Mouse (Mus musculus) myocyte (in vitro differentiated cells): Measurements from ENCODE around the gene Cdkn1b. TPM values are rescaled to one million over a fixed set of nuclear protein-coding genes. Genes with fewer than 3 reads are reported as not detected.

Experiments
- H3K27me3 ChIP-seq: one replicate; pipeline ENCODE4 v1.6.1; 2011; ENCODE audit not compliant: control insufficient read depth, insufficient read depth, insufficient read length
- H3K36me3 ChIP-seq: one replicate; pipeline ENCODE4 v1.6.1; 2011; ENCODE audit not compliant: control insufficient read depth, insufficient read depth
- H3K4me2 ChIP-seq: one replicate; pipeline ENCODE4 v1.6.1; 2011; ENCODE audit warnings: low read depth, control low read depth
- H3K4me3 ChIP-seq: one replicate; pipeline ENCODE4 v1.5.1; 2011; ENCODE audit warnings: mild to moderate bottlenecking, control low read depth, moderate library complexity
- H3K79me2 ChIP-seq: one replicate; pipeline ENCODE4 v1.6.1; 2011; ENCODE audit not compliant: control insufficient read depth, insufficient read depth
- H3ac ChIP-seq: one replicate; pipeline ENCODE4 v1.6.1; 2011; ENCODE audit not compliant: control insufficient read depth, insufficient read length
- CEBPB ChIP-seq: IDR thresholded peaks from 2 replicates; pipeline ENCODE4 v1.6.1; 2011; ENCODE audit warnings: mild to moderate bottlenecking, moderate library complexity; ENCODE audit not compliant: poor library complexity, insufficient read depth, severe bottlenecking
- E2F4 ChIP-seq: IDR thresholded peaks from one replicate; pipeline ENCODE4 v1.6.1; 2011; ENCODE audit warnings: mild to moderate bottlenecking, control low read depth, moderate library complexity; ENCODE audit not compliant: insufficient read depth
- MAX ChIP-seq: IDR thresholded peaks from one replicate; pipeline ENCODE4 v1.6.1; 2011; ENCODE audit warnings: low read depth, mild to moderate bottlenecking, control low read depth
- MYOD1 ChIP-seq, 3 experiments: IDR thresholded peaks; one replicate each; pipeline ENCODE4 v1.6.1; 2011; ENCODE audit warnings: control low read depth in 2 of 3, low read depth in 2 of 3, mild to moderate bottlenecking in 2 of 3, moderate library complexity in 1 of 3; ENCODE audit not compliant: insufficient read length in 2 of 3, control insufficient read depth in 1 of 3
- MYOG ChIP-seq, 3 experiments: IDR thresholded peaks; one replicate each; pipeline ENCODE4 v1.6.1; 2011; ENCODE audit warnings: control low read depth in 2 of 3, low read depth in 2 of 3, mild to moderate bottlenecking in 2 of 3; ENCODE audit not compliant: insufficient read length in 2 of 3, control insufficient read depth in 1 of 3, insufficient read depth in 1 of 3
- POLR2A ChIP-seq: IDR thresholded peaks from one replicate; pipeline ENCODE4 v1.6.1; 2011; ENCODE audit warnings: low read depth, mild to moderate bottlenecking, control low read depth, moderate library complexity; ENCODE audit not compliant: insufficient read length
- POLR2AphosphoS2 ChIP-seq: IDR thresholded peaks from one replicate; pipeline ENCODE4 v1.6.1; 2011; ENCODE audit warnings: low read depth, control low read depth; ENCODE audit not compliant: insufficient read length
- REST ChIP-seq: IDR thresholded peaks from one replicate; pipeline ENCODE4 v1.6.1; 2011; ENCODE audit warnings: mild to moderate bottlenecking, control low read depth, moderate library complexity; ENCODE audit not compliant: insufficient read depth, insufficient read length
- SRF ChIP-seq: IDR thresholded peaks from one replicate; pipeline ENCODE4 v1.6.1; 2011; ENCODE audit warnings: low read depth; ENCODE audit not compliant: control insufficient read depth, insufficient read length
- TCF12 ChIP-seq: IDR thresholded peaks from one replicate; pipeline ENCODE4 v1.6.1; 2011; ENCODE audit warnings: mild to moderate bottlenecking, control low read depth; ENCODE audit not compliant: poor library complexity, insufficient read depth, severe bottlenecking
- TCF3 ChIP-seq: IDR thresholded peaks from one replicate; pipeline ENCODE4 v1.6.1; 2011; ENCODE audit warnings: low read depth, control low read depth; ENCODE audit not compliant: insufficient read length
- USF1 ChIP-seq: IDR thresholded peaks from one replicate; pipeline ENCODE4 v1.6.1; 2011; ENCODE audit warnings: low read depth, mild to moderate bottlenecking, control low read depth, moderate library complexity
- polyA plus RNA-seq: library from polyadenylated mRNA; unstranded; fragments of >200 nt; fragmentation: generic; extraction: Trizol; gene quantifications from one replicate; pipeline ENCODE4 v1.2.1, GENCODE M21; 2012; ENCODE audit warnings: missing spikeins

The Cdkn1b gene
- polyA plus RNA-seq, 1 experiment = 27.7 TPM

DNA sequence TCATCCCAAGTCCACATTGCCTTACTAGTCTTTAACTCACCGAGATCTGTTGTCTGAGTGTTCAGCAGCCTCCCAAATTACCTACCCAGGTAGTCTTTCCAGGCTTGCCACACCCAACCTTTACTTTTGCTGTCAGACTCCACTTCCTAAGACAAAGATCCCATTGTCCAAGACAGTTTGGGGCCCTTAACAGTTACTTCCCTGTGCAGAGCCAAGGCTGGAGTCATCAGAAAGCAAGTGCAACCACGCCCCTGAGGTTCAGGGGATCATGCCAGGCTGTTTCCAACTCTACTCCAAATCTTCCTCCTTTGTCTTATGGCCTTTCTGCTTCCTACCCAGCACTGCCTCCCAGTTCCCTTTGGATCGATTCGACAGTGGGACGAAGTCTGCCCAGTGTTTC lies 5.7 kb upstream of the Cdkn1b start:
- Histone ChIP-seq H3K27me3 (no peaks in the 10 kb centered on the region), H3ac (no peak overlapping the region), H3K4me2 (no peak overlapping the region), H3K79me2 (no peaks in the 10 kb centered on the region), H3K36me3 (no peaks in the 10 kb centered on the region), H3K4me3 (no peak overlapping the region)
- TF ChIP-seq MYOG (IDR thresholded peaks at IDR 0.05; ENCODE audit: control insufficient read depth in 1 of 3, insufficient read depth in 1 of 3, insufficient read length in 2 of 3, low read depth in 2 of 3) = no peak

DNA sequence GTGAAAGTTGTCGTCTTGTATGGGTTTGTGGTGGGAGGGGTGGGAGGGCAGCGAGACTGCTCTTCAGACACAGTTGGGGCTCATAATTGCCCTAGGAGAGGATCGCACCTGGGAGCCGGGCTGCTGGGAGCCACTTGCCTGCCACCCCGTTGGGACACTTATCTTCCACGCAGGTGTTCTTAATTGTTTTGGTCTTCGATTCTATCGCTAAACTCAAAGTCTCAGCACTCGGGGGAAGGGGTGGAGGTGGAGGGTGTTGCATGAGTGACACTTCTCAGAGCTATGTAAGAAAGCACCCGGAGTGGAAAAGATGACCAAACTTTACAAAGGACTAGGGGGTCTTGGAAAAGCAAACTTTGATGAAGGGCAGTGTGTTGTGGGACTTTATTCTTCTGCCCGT lies 3.6 kb upstream of the Cdkn1b start:
- H3K27me3 ChIP-seq = no peaks in the 10 kb centered on the region
- H3K36me3 ChIP-seq = no peaks in the 10 kb centered on the region
- H3K4me3 ChIP-seq = peak overlapping the region; percentile 12
- H3ac ChIP-seq = no peak overlapping the region
- H3K4me2 ChIP-seq = peak overlapping the region; percentile 79
- TF ChIP-seq REST = no peak
- no peak for TF ChIP-seq TCF12
- TF ChIP-seq TCF3 = no peak
- TF ChIP-seq CEBPB = no peak
- TF ChIP-seq POLR2AphosphoS2 = no peak
- peaks cover 12% of the 10 kb centered on the region for H3K79me2 ChIP-seq

DNA sequence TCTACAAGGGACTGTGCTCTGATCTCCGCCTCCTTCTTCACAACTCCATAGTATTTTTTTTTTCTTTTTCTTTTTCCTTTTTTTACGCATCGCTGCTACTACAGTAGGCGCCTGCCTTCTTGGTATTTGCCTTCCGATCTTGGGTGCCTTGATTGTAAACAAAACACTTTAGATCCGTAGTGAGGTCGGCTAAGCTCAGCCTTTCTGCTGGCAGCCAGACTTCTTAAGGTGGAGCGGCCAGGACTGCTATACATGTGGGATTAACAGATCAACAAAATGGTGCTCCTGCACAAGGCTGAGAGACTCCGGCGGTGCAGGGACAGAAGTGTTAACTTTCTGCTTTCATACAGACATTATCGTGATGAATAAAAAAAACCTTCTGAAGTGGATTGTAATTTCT lies 3.1 kb upstream of the Cdkn1b start:
- TF ChIP-seq POLR2A (no peak), SRF (no peak), E2F4 (no peak), CEBPB (no peak), USF1 (no peak), MYOG (IDR thresholded peaks at IDR 0.05; ENCODE audit: control insufficient read depth in 1 of 3, insufficient read depth in 1 of 3, insufficient read length in 2 of 3, low read depth in 2 of 3) (no peak), REST (no peak), POLR2AphosphoS2 (no peak), MAX (no peak), MYOD1 (IDR thresholded peaks at IDR 0.05; ENCODE audit: control insufficient read depth in 1 of 3, insufficient read length in 2 of 3, low read depth in 2 of 3) (no peak), TCF3 (no peak), TCF12 (no peak)
- Histone ChIP-seq H3K27me3 (no peaks in the 10 kb centered on the region), H3K4me3 (peak overlapping the region; percentile 12), H3ac (no peak overlapping the region), H3K36me3 (no peaks in the 10 kb centered on the region), H3K4me2 (peak overlapping the region; percentile 79), H3K79me2 (peaks cover 17% of the 10 kb centered on the region)

DNA sequence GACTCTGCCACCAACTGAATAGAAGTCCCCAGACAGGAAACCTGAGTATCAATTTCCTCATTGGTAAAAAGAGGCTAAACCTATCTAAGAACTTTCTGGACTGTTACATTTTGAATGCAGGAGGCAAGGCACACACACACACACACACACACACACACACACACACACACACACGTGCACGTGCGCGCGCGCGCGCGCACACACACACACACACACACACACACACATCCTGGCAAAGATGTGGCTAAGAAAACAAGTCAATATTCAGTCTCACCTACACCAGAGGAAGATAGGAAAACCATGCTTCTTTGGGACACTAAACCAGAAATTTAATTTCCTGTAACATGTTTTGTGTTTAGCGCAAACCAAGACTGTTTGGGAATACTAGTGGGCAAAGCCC lies 1.4 kb upstream of the Cdkn1b start:
- Histone ChIP-seq H3K36me3 (no peaks in the 10 kb centered on the region), H3K4me2 (no peak overlapping the region), H3ac (no peak overlapping the region), H3K4me3 (peak overlapping the region; percentile 100), H3K79me2 (peaks cover 34% of the 10 kb centered on the region), H3K27me3 (no peaks in the 10 kb centered on the region)
- TF ChIP-seq MAX (no peak), TCF12 (no peak), E2F4 (no peak), POLR2AphosphoS2 (no peak), TCF3 (no peak), REST (no peak), CEBPB (no peak), MYOD1 (IDR thresholded peaks at IDR 0.05; ENCODE audit: control insufficient read depth in 1 of 3, insufficient read length in 2 of 3, low read depth in 2 of 3) (no peak), MYOG (IDR thresholded peaks at IDR 0.05; ENCODE audit: control insufficient read depth in 1 of 3, insufficient read depth in 1 of 3, insufficient read length in 2 of 3, low read depth in 2 of 3) (no peak), USF1 (no peak), POLR2A (no peak), SRF (no peak)

DNA sequence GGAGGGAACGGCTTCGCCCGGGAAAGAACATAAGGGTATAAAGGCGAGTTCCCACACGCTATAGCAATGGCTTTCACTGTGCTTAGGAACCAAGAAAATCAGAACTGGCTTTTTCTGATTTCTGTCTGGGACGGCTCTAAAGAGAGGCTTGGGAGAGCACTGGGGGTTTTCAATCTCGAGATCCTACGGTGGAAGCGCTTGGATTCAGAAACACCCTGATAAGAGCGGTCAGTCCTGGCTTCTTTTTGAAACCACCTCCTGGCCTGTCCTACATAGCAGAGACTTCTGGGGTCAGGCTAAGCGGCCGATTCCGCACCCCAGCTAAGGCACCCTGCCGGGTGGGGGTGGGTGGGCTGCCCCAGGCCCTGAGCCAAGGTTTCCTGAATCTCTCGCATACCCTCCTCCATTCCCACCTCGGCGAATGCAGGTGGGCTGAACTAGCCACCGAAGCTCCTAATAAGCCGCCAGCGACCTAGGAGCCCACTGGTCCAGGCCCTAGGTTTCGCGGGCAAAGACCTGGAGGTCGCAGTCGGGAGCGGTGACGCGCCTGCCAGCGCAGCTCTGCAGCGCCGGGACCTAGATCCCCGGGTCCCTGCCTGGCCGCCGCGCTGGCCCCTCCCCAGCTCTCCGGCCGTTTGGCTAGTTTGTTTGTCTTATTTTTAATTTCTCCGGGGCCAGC lies 551 bp upstream of the Cdkn1b start:
- H3K4me3 ChIP-seq = peak overlapping the region; percentile 100
- no peaks in the 10 kb centered on the region for H3K27me3 ChIP-seq
- H3K4me2 ChIP-seq = peak overlapping the region; percentile 86
- peak overlapping the region; percentile 93 for H3ac ChIP-seq
- peaks cover 7% of the 10 kb centered on the region for H3K36me3 ChIP-seq
- TF ChIP-seq CEBPB (no peak), POLR2A (peak; percentile 7)
- peaks cover 42% of the 10 kb centered on the region for H3K79me2 ChIP-seq
